Mouse (Mus musculus) spleen, postnatal 36 days (tissue): Measurements from ENCODE around the gene Cyb5b.
"Not testable (repeated sequence)": the region's sequence is repeated elsewhere in the genome, so short reads cannot be mapped to it uniquely, and the experiment has no call there.

Experiments used
- DNase-seq, 2 experiments: peaks; one replicate each; pipeline ENCODE4 v3.0.0; 2022; ENCODE audit warnings: low spot score in 2 of 2, mixed read lengths in 1 of 2

The Cyb5b gene

GRCm38 (mm10) chr8:107150404-107151157 lies at the start of gene Cyb5b:
Cyb5b (plus strand) TSS chr8:107150640.
- peak; percentile 91 to 93 for DNase-seq

- peak; percentile 38 to 48 for DNase-seq
Measured at GRCm38 (mm10) chr8:107104547-107104946, 45.9 kb upstream of the Cyb5b start.

GRCm38 (mm10) chr8:107108089-107108488 lies 42.4 kb upstream of the Cyb5b start:
- DNase-seq, result not testable (repeated sequence)

GRCm38 (mm10) chr8:107108978-107109720 lies 41.3 kb upstream of the Cyb5b start:
- DNase-seq, result no peak

- DNase-seq, result no peak
Measured at GRCm38 (mm10) chr8:107109816-107110435, 40.5 kb upstream of the Cyb5b start.

GRCm38 (mm10) chr8:107110629-107111330 lies 39.7 kb upstream of the Cyb5b start:
- DNase-seq, result no peak

- DNase-seq, result no peak
Measured at GRCm38 (mm10) chr8:107111340-107112105, 38.9 kb upstream of the Cyb5b start.

- no peak for DNase-seq
Measured at GRCm38 (mm10) chr8:107113209-107113608, 37.2 kb upstream of the Cyb5b start.

GRCm38 (mm10) chr8:107114150-107115007 lies 36.1 kb upstream of the Cyb5b start:
- DNase-seq, result no peak

- no peak for DNase-seq
Measured at GRCm38 (mm10) chr8:107115008-107115320, 35.5 kb upstream of the Cyb5b start.

- peak; percentile 55 to 66 for DNase-seq
Measured at GRCm38 (mm10) chr8:107116023-107116422, 34.4 kb upstream of the Cyb5b start.

- no peak for DNase-seq
Measured at GRCm38 (mm10) chr8:107117019-107117418, 33.4 kb upstream of the Cyb5b start.

- DNase-seq, result no peak
Measured at GRCm38 (mm10) chr8:107118803-107119233, 31.6 kb upstream of the Cyb5b start.

- DNase-seq, result no peak
Measured at GRCm38 (mm10) chr8:107119412-107119811, 31.0 kb upstream of the Cyb5b start.

- no peak for DNase-seq
Measured at GRCm38 (mm10) chr8:107120806-107121205, 29.6 kb upstream of the Cyb5b start.

- no peak for DNase-seq
Measured at GRCm38 (mm10) chr8:107121681-107122291, 28.7 kb upstream of the Cyb5b start.

- DNase-seq, result no peak
Measured at GRCm38 (mm10) chr8:107123063-107123614, 27.3 kb upstream of the Cyb5b start.

GRCm38 (mm10) chr8:107124343-107124742 lies 26.1 kb upstream of the Cyb5b start:
- DNase-seq, result no peak

GRCm38 (mm10) chr8:107129171-107130025 lies 21.0 kb upstream of the Cyb5b start:
- DNase-seq, result no peak
